Mouse (Mus musculus): ENCODE data around the gene Amdhd2. TPM values are rescaled to one million over a fixed set of nuclear protein-coding genes. Genes with fewer than 3 reads are reported as not detected.

Gene Amdhd2
- polyA plus RNA-seq (2015; fragmentation: Illumina TruSeq; extraction: RNeasy Lipid Tissue Mini Kit (QIAGEN cat#74804); ENCODE audit: insufficient read depth, low read depth, low replicate concordance), result 10.6 TPM

DNA sequence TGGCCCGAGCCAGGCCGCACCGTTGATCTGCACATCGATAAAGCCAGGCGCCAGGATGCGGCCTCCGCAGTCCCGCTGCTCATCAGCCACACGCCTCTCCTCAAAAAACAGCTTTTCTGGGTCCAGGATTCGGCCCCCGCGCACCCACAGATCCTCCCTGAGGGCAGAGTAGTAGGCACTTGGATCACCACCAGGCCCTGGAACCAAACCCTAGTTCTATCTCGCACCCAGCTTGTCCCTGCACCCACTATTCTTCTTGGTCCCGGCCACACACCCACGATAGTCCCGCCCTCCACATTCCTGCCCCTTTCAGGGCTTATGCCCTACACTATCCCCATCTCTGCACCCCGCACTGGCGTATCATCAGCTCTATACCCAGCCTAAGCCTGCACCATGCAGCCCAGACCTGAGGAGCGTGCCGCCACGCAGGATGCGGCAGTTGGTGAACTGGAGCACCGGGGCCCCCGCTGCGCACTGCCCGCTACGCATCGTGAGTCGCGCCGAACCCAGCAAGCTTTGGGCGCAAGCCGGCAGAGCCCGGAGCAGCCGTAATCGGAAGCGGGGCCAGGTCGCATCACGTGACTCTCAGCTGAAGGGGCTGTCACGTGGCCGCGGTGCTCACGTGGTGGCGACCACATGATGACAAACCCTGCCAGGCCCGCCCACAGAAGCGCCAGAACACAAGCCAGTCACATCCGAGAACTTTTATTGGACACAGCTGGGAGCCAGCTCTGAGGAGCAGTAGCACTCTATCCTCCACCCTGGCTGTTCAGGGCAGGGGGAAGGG, at the start of gene Amdhd2:
TSS of gene Amdhd2 (minus strand) at position 591 of the 787 bp plus-strand sequence.

DNA sequence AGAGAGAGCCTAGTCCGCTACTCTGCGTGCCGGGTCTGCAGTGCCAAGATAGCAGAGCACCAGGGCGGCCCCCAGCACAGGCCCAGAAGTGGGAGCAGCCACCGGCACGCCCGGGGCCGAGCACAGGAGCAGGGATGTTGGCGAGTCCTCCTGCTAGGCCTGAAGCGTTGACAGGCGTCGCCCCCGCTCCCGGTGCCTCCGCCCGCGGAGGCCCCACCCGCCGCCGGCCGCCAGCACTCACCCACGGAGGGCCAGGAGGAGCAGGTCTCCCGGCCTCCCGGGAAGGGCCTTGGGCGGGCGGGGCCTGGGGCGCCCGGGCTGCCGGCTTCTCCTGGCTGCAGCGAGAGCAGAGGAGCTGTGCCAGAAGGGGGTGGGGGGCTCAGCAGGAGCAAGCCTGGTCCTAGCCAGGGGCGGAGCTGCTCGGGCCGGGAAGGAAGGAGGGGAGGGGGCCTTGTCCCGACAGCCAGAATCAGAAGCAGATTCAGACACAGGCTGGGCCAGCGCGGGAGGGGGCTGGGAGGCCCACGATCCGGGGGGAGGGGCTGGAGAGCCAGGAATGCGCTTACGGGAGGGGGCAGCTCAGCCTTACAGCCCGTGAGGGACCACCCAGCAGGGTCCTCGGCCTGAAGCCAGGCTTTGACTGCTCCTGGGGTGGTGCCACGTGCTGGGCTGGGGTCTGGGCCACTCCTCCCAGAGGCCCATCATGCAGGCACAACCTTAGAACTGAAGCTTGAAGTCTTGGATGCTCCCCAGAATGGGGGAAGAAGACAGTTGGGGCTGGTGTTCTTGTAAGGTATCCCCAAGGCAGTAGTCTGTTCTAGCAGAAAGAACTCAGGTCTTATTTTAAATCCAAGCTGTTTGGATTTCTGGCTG, 45.7 kb upstream of the Amdhd2 start, which contains the start of gene Ntn3:
TSS of gene Ntn3 (minus strand) at position 489 of the 873 bp plus-strand sequence.

DNA sequence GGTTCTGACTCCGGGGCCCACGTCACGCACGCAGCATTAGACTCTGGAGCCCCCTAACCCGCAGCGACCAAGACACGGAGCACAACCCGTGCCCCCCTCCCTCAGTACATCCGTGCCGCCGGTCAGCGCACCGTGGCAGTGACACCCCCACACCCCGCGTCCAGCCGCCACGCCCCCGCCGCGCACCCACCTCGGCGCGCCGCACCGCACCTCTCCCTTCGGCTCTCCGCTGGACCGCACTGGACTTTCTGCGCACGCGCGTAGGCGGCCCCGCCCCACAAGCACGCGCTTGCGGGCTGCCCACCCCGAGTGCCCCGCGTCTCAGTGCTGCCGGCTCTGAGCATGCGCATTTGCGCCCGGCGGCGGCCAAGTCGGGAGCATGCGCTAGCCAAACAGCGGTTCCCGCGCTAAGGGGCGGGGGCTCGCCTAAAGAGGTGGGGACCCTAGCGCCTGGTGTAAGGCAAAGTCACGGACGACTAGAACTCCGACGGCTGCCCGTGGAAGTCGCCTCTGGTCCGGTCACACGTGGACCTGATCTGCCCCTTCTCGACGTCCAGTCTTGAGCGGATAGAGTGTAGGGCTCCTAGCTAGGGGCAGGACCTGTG, 41.8 kb upstream of the Amdhd2 start, which contains the start of gene Tbc1d24:
TSS of gene Tbc1d24 (minus strand) at position 279 of the 605 bp plus-strand sequence.

GRCm38 (mm10) chr17:24169317-24170065, 5.9 kb upstream of the Amdhd2 start, which contains the start of gene Atp6v0c:
Gene Atp6v0c, minus strand, starts transcription at chr17:24169702.

GRCm38 (mm10) chr17:24150824-24151223, 12.7 kb downstream of the Amdhd2 start, which contains the start of gene Pdpk1:
Gene Pdpk1, minus strand, starts transcription at chr17:24150924.

Other genes with a start within 250 kb of the Amdhd2 start
- gene Dcpp3, start 246.3 kb downstream of the Amdhd2 start, polyA plus RNA-seq (2015; fragmentation: Illumina TruSeq; extraction: RNeasy Lipid Tissue Mini Kit (QIAGEN cat#74804); ENCODE audit: insufficient read depth, low read depth, low replicate concordance), result not detected
- not detected for gene Sbp, start 222.1 kb downstream of the Amdhd2 start, polyA plus RNA-seq (2015; fragmentation: Illumina TruSeq; extraction: RNeasy Lipid Tissue Mini Kit (QIAGEN cat#74804); ENCODE audit: insufficient read depth, low read depth, low replicate concordance)
- gene Sbpl, start 208.5 kb downstream of the Amdhd2 start, polyA plus RNA-seq (2015; fragmentation: Illumina TruSeq; extraction: RNeasy Lipid Tissue Mini Kit (QIAGEN cat#74804); ENCODE audit: insufficient read depth, low read depth, low replicate concordance), result not detected
- not detected for gene Prss30, start 183.2 kb downstream of the Amdhd2 start, polyA plus RNA-seq (2015; fragmentation: Illumina TruSeq; extraction: RNeasy Lipid Tissue Mini Kit (QIAGEN cat#74804); ENCODE audit: insufficient read depth, low read depth, low replicate concordance)
- gene Prss22, start 165.7 kb downstream of the Amdhd2 start, polyA plus RNA-seq (2015; fragmentation: Illumina TruSeq; extraction: RNeasy Lipid Tissue Mini Kit (QIAGEN cat#74804); ENCODE audit: insufficient read depth, low read depth, low replicate concordance), result not detected
- gene Prss27, start 125.6 kb downstream of the Amdhd2 start, polyA plus RNA-seq (2015; fragmentation: Illumina TruSeq; extraction: RNeasy Lipid Tissue Mini Kit (QIAGEN cat#74804); ENCODE audit: insufficient read depth, low read depth, low replicate concordance), result not detected
- 3.1 TPM for gene Kctd5, start 90.3 kb downstream of the Amdhd2 start, polyA plus RNA-seq (2015; fragmentation: Illumina TruSeq; extraction: RNeasy Lipid Tissue Mini Kit (QIAGEN cat#74804); ENCODE audit: insufficient read depth, low read depth, low replicate concordance)
- gene Pdpk1, start 12.8 kb downstream of the Amdhd2 start, polyA plus RNA-seq (2015; fragmentation: Illumina TruSeq; extraction: RNeasy Lipid Tissue Mini Kit (QIAGEN cat#74804); ENCODE audit: insufficient read depth, low read depth, low replicate concordance), result 5.4 TPM
- 67.3 TPM for gene Atp6v0c, start 5.9 kb upstream of the Amdhd2 start, polyA plus RNA-seq (2015; fragmentation: Illumina TruSeq; extraction: RNeasy Lipid Tissue Mini Kit (QIAGEN cat#74804); ENCODE audit: insufficient read depth, low read depth, low replicate concordance)
- 3.8 TPM for gene Tbc1d24, start 41.8 kb upstream of the Amdhd2 start, polyA plus RNA-seq (2015; fragmentation: Illumina TruSeq; extraction: RNeasy Lipid Tissue Mini Kit (QIAGEN cat#74804); ENCODE audit: insufficient read depth, low read depth, low replicate concordance)
- gene Ntn3, start 45.8 kb upstream of the Amdhd2 start, polyA plus RNA-seq (2015; fragmentation: Illumina TruSeq; extraction: RNeasy Lipid Tissue Mini Kit (QIAGEN cat#74804); ENCODE audit: insufficient read depth, low read depth, low replicate concordance), result 1.0 TPM
- 2.9 TPM for gene Tedc2, start 57.1 kb upstream of the Amdhd2 start, polyA plus RNA-seq (2015; fragmentation: Illumina TruSeq; extraction: RNeasy Lipid Tissue Mini Kit (QIAGEN cat#74804); ENCODE audit: insufficient read depth, low read depth, low replicate concordance)
- not detected for gene Ccnf, start 87.7 kb upstream of the Amdhd2 start, polyA plus RNA-seq (2015; fragmentation: Illumina TruSeq; extraction: RNeasy Lipid Tissue Mini Kit (QIAGEN cat#74804); ENCODE audit: insufficient read depth, low read depth, low replicate concordance)
- not detected for gene Abca17, start 187.3 kb upstream of the Amdhd2 start, polyA plus RNA-seq (2015; fragmentation: Illumina TruSeq; extraction: RNeasy Lipid Tissue Mini Kit (QIAGEN cat#74804); ENCODE audit: insufficient read depth, low read depth, low replicate concordance)
- 7.3 TPM for gene Abca3, start 188.2 kb upstream of the Amdhd2 start, polyA plus RNA-seq (2015; fragmentation: Illumina TruSeq; extraction: RNeasy Lipid Tissue Mini Kit (QIAGEN cat#74804); ENCODE audit: insufficient read depth, low read depth, low replicate concordance)